Mouse (Mus musculus) lung, postnatal 4 days (tissue): ENCODE results near the gene Snx18.

Experiments
- DNase-seq, 2 experiments: peaks; one replicate each; pipeline ENCODE4 v3.0.0; 2021

The Snx18 gene

DNA sequence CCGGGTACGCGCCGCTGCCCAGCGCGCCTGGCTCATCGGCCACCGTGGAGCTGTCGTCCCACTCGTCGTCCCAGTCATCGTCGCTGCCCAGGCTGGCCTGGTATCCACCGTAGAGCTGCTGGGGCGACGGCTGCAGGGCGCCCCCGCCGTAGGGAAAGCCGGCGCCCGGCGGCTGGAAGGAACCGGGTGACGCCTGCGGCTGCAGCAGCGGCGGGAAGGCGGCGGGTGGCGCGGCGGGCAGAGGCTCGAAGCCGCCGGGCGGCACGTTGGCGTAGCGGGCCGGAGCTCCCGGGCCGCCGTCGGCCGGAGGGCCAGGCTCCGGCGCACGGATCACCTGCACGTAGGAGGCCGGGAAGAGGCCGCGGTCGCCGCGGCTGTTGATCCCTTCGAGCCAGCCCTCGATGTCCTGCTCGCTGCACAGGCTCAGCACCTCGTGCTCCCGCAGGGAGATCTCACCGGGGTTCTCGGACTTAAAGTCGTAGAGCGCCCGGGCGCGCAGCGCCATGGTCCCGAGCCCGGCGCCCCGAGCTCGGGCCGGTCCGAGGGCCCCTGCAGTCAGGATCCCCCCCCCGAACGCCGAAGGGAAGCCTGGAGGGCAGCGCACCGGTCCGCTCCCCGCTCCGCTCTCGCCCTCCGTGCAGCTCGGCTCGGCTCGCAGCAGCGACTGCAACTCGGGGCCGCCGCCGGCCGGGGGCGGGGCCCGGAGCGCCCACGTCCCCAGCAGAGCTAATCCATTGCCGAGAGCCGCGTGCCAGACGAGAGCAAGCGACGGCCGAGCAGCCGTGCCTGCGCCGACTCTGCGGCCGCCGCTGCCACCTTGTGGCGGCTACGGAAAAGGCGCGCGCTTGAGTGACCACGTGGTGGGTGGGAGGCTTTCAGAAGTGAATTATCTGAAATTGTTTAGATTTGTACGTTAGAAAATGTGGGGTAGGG lies at the start of gene Snx18:
Snx18 (minus strand) TSS at position 674 of the 933 bp plus-strand sequence.
- DNase-seq, result peak; percentile 96

DNA sequence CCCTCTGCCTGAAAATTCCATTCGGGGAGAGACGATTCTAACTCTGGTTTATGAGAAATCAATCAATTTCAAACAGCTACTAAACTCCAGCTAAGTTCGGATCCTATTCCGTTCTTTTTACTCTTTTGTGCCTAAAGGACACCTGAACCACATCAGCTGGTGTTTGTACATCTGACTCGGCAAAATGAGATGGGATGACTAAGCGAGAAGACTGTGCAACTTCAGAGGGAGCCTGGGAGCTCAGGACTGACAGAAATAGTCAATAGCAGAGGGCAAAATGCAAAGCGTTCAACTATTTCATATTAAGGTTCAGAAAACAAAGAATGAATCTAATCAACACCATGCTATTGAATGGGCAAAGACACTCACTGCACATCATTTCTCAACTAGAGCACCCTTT lies 45.5 kb upstream of the Snx18 start:
- no peak for DNase-seq

DNA sequence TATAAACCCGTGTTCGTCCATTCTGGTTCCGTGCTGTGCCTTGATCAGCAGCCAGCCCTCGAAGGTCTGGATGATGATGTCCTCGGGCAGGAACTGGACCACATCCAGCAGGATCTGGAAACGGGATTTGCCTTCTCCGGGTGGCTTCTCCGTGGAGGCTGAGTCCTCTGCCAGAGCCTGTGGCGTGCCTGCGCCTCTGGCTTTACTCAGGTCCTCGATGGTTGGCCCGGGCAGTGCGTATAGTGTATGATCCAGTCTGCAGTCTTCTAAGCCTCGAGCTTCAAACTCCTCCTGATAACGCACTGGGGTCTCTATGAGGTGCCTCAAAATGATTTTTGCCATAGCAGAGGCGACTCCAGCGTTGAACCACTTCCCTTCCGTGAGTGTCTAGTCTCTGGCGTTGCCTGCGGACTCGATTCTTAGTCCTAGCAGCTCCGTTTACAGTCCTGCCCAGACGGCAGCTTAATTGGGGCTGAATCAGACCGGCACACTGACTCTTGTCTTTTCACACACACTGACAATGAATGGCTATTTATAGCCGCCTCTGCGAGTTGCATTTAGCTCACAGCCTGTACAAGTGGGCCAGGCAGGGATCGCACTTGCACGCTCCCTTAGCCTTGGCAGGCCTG lies 44.9 kb upstream of the Snx18 start, which contains the start of gene Hspb3:
Hspb3 (minus strand) TSS at position 526 of the 629 bp plus-strand sequence.
- DNase-seq, result peak; percentile 7 to 34

DNA sequence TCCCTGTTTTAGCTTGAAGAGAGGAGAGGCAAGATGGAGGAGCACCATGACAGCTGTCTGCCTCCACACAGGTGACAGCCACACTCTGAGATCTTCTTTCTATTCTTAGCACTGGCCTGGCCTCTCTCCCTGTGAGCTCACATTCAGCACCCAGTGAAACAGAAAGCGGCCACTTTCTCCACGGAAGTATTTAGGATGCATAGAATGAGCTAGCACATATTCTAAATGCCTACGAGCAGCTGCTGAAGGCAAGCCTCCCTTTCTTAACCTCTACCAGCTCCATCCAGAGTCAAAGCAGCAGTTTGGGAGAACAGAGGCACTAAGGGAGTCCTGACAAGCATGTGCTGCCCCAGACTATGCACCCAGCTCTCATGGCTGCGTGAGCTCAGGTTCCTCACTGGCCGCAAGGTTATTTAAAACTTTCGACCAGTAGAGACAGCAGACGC lies 43.5 kb upstream of the Snx18 start:
- DNase-seq, result no peak

DNA sequence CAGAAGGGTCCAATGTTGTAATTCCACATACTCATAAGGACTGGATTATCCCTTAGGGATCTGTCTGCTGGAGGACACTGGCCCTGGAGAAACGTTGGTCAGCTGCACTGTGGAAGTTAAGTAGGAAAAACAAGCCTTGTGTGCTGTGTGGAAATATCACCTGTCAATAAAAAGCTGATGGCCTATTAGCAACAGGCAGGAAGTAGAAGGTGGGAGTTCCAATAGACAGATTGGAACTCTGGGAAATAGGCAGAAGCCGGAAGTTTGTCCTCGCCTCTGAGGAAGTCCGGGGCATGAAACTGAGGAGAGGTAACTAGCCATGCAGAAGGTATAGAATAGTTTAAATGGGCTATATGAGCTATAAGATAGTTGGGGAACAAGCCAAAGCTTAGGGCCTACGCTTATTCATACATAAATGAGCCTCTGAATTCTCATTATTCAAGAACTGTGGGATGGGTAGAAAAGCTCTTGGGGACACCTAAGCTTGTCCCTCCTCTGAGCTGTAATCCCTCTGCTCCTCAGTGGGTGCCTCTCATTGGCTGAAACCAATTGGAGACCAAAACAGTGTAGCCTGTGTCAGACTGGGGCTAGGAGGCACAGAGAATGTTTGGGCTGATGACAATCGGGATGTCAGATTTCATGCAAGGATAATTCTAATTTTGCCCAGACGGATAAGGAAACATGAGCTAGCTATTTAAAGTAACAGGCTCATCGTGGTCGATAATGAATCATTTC lies 42.4 kb upstream of the Snx18 start:
- no peak for DNase-seq

DNA sequence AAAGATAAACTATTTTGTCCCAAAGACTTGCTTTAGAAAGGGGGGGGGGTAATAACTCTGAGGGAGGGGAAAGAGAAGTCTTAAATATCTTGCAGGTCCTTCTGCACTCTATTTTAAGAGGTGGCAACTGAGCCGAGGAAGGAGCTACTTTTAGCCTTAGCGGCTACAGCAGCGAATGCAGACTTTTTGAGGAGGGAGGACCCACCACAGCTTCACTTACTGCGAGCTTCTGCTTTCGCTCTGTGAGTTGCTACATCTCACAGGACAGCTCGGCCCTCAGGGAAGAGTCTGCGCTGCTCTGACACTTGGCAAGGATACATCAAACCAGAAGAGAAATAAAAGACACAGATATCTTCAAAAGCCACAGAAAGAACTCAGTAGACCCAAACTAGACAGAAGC lies 38.8 kb upstream of the Snx18 start:
- DNase-seq, result no peak

DNA sequence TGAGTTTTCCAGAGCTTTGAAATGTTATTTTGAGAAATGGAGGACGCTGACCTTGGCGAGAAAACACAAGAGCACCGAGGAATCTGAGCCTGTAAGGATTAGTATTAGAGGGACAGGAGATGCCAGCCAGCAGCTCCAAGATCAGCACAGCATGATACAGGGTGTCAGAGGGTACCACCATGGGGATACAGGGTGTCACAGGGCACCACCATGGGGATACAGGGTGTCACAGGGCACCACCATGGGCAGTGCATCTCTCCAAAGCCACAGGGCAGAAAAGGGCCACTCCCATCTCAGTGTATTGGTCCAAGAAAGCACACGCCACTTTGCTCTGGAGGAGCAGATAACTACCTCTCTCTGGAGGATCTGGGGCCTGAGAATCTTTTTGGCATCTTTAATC lies 38.3 kb upstream of the Snx18 start:
- no peak for DNase-seq

DNA sequence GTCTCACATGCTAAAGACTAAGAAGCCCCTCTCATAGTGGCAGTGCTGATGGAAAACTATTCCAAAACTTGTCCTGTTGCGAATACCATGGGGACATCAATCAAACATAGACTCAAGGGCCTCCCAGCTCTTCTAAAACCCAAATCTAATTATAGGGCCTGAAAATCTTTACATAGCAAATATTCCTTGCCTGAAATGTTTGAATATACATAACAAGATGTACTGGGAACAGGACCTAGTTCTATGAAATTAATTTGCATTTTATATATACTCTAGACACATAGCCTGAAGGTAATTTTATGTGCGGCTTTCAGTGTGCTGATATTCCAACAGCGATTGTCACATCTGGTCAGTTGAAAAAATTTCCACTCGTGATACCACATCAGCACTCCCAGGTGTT lies 37.1 kb upstream of the Snx18 start:
- no peak for DNase-seq

DNA sequence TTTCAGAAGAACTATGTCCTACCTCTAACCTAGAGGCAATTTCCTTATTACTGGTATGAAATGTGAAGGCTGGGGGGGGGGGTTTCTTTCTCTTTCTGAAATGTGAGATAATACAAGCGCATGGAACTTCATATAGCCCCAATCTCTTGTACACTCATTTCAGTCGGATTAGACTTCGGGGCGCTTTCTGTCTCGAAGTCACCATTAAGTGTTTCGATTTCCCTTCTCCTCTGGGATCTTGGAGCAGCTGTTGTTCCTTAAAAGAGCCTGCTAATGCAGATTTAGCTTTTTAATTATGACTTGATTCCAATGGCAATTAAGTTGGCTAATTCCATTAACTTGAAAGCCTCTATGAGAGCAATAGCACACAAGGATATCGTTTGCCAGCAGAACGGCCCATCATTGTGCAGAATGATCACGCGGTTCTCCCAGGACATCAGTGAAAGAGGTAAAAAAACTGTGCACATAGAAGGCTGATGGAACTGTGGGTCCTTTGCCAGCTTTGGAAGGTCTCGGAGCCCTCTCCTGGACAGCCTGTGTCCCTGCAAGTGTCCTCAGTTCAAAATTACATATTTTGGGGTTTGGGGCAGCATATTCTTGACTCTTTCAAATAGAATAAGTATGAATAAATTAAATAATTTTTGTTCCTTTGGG lies 22.7 kb upstream of the Snx18 start:
- no peak for DNase-seq

DNA sequence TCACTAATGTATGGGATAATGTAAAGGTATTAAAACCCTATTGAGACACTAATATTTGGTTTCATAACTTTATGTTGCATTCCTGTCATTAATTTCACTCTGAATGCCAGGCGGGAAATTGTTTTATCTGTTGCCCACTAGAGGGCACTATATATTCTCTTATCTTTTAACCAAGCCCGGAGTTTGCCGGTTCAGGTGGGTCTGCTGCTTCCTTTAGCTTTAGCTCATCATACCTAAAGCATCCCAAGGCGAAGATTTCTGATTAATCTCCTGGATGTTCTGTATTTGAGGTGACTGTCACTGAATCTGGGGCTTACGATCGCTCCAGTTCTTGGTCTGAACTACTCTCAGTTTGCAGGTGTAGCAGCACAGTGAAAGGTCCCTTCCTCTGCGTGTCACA lies 20.6 kb upstream of the Snx18 start:
- no peak for DNase-seq

DNA sequence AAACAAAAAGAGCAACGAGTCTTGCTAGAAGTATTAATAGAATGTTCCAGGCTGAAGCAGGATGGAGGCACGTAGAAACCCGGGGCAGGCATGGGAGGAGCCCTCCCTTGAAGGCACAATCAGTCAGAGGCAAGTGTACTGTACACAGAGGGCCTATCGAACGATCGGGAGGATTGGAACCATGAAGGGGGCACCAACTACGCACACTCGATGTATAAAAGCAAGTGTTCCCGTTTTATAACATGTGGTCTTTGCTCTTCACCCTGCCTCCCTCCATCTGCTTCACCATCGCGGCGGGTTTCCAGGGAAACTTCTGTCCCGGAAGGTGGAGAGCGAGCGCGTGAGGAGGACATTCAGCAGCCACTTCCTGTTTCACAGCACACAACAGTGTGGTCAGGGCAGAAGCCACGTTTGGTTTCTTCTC lies 17.4 kb upstream of the Snx18 start:
- no peak for DNase-seq

DNA sequence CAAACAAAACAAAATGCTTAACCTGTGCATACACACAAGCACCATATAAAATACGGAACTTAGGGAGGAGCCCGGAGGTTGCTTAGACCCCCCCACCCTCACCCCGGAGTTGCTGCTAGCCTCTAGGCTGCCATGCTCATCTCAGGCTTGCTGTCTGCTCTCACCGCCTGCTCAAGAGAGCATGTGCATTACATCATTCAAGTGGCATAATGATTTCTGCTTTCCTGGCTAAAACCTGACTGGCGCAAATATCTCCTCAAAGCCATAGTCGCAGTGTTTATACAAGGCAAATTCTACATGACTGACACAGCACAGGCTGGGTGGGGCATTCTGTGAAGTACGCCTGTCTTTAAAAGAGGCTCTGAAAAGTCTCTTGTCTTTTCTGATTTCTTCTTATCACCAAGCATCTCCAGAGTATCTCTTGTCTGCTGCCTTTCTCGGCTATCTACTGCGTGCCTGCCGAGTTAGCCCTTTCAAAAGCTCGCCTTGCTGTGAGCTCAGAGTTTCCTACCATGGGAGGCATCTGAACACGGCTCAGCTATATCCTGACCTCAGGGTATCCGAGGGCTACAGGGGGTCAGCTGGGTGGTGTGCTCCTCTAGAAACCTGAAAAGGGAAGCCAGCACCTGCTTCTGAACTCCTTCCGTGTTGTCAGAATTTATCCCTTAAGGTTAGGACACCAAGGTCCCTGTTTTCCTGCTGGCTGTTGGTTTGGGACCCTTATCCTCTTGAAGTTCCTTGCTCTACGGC lies 16.5 kb upstream of the Snx18 start:
- no peak for DNase-seq

DNA sequence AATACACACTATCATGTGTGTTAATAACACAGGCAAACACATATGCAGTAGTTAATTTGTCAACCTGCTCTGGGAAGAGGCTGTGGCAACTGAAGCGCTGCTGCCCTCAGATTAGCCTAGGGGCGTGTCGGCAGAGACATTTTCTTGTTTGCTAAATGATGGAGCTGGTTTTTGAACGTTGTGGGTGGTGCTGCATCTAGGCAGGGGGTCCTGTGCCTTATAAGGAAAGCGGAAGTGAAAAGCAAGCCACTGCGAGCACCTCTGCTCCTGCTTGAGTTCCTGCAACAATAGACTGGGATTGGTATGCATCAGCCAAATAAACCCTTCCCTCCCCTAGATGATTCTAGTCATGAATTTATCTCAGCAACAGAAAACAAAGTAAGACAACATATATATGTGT lies 14.1 kb upstream of the Snx18 start:
- no peak for DNase-seq

DNA sequence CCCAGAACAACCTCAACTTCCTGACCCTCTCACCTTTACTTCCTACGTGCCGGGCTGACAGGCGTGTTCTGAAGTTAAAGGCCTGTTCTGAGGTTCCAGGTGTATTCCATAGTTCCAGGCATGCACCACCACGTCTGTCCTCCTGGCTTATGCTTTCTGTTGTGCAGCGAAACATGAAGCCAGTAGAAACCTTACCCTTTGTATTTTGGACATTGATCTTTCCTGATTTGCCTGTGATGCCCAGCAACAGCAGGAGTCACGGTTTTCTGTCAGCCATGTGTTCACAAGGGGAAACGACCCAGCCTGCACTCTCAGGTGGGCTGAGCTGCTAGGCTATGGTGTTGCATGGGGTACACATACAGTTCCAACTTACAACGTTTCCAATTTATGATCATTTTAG lies 9.2 kb upstream of the Snx18 start:
- no peak for DNase-seq

DNA sequence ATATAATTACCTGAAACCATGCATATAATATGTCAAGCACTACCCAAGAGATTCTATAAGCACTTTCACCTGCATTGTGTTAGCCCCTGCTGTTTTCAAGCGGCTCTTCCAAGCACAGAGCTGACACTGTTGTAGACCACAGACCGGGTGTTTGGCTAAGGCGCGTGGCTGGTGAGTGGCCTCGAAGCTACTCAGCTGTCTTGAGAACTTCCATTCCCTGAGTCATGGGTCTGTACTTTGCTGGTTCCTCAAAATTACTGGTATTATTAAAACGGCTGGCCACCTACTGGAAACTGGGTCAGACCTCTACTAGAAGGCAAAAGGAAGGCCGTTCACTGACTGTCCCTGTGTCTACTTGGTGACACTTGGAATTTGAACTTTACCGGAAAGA lies 4.5 kb upstream of the Snx18 start:
- DNase-seq, result no peak

DNA sequence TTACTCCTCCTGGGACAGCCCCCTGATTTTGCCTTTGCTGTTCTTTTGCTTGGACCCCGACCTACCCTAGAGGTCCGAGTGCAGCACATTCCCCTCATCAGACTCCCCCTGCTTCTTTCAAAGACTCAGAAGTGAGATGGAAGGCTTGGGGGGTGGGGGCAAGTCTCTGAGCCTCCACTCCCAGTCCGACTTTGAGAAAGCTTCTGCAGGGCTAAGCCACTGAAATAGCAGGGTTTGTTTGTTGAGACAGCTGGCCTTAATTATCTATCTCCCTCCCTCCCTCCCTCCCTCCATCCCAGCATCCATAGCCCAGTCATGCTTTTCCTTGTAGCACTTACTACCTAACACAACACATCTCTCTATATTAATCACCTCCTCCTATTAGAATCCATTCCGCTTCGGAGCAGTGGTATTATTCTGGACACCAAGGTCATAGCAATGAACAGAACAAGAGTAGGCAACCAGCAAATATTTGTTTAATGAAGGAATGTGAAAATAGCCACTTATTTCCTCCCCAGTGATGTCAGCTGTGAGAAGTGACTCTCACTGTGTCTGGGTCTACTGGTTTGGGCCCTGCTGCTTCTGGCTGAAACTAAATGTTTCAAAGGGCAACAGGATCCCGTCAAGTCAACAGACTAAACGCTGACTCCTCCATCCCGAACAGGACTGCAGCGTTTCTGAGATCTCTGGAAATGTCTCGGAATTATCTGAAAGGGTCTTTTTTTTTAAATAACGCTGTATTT lies 3.9 kb upstream of the Snx18 start:
- DNase-seq, result no peak

DNA sequence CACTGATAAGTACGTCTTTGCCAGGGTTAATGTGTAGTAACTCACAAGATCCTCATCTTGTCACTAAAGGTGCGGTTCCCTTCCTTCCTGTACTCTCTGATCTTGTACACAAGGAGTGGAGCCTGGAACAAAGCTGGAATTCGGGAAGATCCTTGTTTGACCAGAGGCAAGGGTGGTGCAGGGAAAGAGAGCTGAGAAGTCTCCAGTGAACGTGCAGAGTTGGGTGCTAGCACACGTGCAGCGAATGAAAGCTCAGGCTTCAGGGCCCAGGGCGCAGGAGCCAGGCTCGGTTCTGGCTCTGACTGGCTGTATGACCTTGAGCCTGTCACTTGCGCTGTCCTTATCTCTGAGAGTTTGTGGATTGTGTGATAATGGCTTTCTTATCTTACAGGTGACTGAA lies 639 bp upstream of the Snx18 start:
- no peak for DNase-seq

DNA sequence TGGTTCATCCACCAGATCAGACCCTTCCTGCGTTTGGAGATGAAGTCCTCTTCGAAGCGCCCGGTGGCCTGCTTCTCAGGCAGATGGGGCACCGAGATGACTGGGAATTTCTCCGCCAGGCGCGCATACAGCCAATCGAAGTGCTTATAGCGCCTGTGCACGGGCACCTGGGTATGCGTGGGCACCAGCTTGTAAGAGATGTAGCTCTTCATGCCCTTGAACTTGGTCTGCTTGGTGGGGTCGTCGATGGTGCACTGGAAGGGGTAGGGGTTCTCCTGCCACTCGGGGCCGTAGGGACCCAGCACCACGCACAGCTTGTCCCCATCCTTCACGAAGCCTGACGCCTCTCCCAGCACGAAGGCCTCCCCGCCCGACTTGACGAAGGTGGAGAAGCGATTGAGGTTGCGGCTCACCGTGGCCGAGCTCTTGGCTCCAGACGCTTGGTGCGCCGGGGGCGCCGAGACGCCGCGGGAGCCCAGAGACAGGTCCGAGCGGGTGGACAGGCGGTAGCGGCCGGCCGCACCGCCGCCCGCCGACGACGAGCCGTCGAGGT lies 950 bp downstream of the Snx18 start:
- DNase-seq, result peak in 1 of 2 experiments; percentile 40

DNA sequence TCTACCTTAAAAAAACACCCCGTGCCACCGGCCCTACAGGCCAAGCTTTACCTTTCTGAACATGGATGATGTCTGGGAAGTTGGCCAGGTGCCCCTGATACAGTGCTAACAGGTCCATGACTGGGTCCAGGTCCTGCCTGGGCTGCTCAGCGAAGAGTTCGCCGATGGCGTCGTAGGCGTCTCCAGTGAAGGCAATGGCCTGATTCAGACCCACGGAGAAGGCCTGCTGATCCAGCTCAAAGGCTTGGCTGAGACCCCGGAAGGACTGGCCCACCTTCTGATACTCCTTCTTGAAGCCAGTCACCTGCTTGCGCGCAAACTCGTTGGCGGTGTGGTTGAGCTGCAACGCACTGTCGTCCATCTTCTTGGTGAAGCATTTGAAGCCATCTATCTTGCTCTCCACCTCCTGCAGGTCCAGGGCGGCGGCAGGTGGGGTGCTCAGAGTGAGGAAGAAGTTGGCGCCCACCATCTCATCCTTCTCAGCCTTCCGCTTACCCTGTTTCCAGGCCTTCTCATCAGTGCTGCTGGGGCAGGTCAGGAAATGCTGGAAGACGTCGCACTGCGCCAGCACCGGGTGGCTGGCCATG lies 1.5 kb downstream of the Snx18 start:
- DNase-seq, result no peak

DNA sequence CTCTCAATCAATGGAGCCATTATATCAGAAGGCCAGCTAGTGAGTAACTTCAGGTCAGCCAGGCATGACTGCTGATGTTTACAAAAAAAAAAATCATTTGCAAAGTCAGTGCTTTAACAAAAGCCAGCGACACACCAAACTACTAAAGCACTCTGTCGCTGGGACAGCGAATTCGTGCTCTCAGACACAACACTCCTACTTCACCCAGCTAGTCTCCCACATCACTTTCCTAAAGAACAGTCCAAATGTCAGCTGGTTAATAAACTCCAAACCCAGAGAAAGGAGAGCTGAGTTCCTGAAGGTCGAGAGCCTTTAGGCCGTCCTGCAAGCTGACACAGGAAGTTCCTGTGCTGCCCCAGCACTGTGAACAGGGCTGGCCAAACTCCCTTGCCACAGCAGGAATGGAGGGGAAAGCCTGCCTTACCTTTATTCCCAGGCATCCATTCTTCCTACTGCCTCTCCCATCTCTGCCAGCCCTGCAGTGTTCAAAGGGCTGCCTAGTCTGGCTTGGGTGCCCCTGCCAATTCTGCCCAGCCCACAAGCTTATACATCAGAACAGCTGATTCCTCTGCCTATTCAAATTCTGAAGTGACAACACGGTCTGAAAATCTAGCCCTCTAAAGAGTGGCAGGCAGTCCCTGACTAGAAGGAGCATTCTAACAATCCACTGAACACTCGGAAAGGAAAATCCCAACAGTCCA lies 2.2 kb downstream of the Snx18 start:
- DNase-seq, result no peak
